Mouse (Mus musculus) urinary bladder, postnatal 10 days (tissue): ENCODE measurements around the gene Rpl41.
"Not testable (repeated sequence)": the region's sequence is repeated elsewhere in the genome, so short reads cannot be mapped to it uniquely, and the experiment has no call there.

Experiments
- DNase-seq: peaks from one replicate; pipeline ENCODE4 v3.0.0; 2022; ENCODE audit warnings: low spot score

The Rpl41 gene

GRCm38 (mm10) chr10:128555567-128555966 lies 6.5 kb upstream of the Rpl41 start:
- DNase-seq = not testable (repeated sequence)

- DNase-seq = not testable (repeated sequence)
These were observed 1.2 kb upstream of the Rpl41 start for GRCm38 (mm10) chr10:128550144-128550823.

- not testable (repeated sequence) for DNase-seq
These were observed 565 bp upstream of the Rpl41 start for GRCm38 (mm10) chr10:128549682-128550057.

- DNase-seq = not testable (repeated sequence)
These were observed 884 bp downstream of the Rpl41 start for GRCm38 (mm10) chr10:128548051-128548791.

GRCm38 (mm10) chr10:128547361-128548032 lies 1.6 kb downstream of the Rpl41 start, which contains the start of gene Zc3h10:
Gene Zc3h10, minus strand, starts transcription at chr10:128547774.
- DNase-seq = peak; percentile 74

GRCm38 (mm10) chr10:128546787-128547186 lies 2.3 kb downstream of the Rpl41 start:
- no peak for DNase-seq

- no peak for DNase-seq
These were observed 2.7 kb downstream of the Rpl41 start for GRCm38 (mm10) chr10:128546361-128546760.

GRCm38 (mm10) chr10:128545570-128545898 lies 3.6 kb downstream of the Rpl41 start:
- no peak for DNase-seq

- DNase-seq = no peak
These were observed 4.2 kb downstream of the Rpl41 start for GRCm38 (mm10) chr10:128544674-128545569.

- no peak for DNase-seq
These were observed 4.9 kb downstream of the Rpl41 start for GRCm38 (mm10) chr10:128544151-128544657.

GRCm38 (mm10) chr10:128543100-128543499 lies 6.0 kb downstream of the Rpl41 start:
- no peak for DNase-seq

GRCm38 (mm10) chr10:128538340-128538870 lies 10.7 kb downstream of the Rpl41 start:
- no peak for DNase-seq

GRCm38 (mm10) chr10:128536266-128536940 lies 12.7 kb downstream of the Rpl41 start:
- no peak for DNase-seq

- no peak for DNase-seq
These were observed 13.4 kb downstream of the Rpl41 start for GRCm38 (mm10) chr10:128535624-128536265.

GRCm38 (mm10) chr10:128535206-128535605 lies 13.9 kb downstream of the Rpl41 start:
- no peak for DNase-seq

- no peak for DNase-seq
These were observed 22.4 kb downstream of the Rpl41 start for GRCm38 (mm10) chr10:128526366-128527356.

- peak; percentile 71 for DNase-seq
These were observed 23.3 kb downstream of the Rpl41 start, which contains the start of gene Esyt1 for GRCm38 (mm10) chr10:128525671-128526308. Gene Esyt1, minus strand, starts transcription at chr10:128525871.
